Mouse (Mus musculus): ENCODE measurements around the gene Lrrtm3.

Lrrtm3 gene

GRCm38 (mm10) chr10:64089680-64090460 is at the start of gene Lrrtm3:
Gene Lrrtm3 (minus strand): TSS chr10:64090277.
- no peak for DNase-seq

- no peak for DNase-seq
Measured at GRCm38 (mm10) chr10:64135481-64135880, 45.4 kb upstream of the Lrrtm3 start.

- no peak for DNase-seq
Measured at GRCm38 (mm10) chr10:64133461-64133860, 43.4 kb upstream of the Lrrtm3 start.

GRCm38 (mm10) chr10:64130397-64131150 is 40.5 kb upstream of the Lrrtm3 start:
- DNase-seq = no peak

- no peak for DNase-seq
Measured at GRCm38 (mm10) chr10:64118833-64119232, 28.8 kb upstream of the Lrrtm3 start.

GRCm38 (mm10) chr10:64115246-64115645 is 25.2 kb upstream of the Lrrtm3 start:
- DNase-seq = no peak

- DNase-seq = no peak
Measured at GRCm38 (mm10) chr10:64096532-64096931, 6.5 kb upstream of the Lrrtm3 start.

- no peak for DNase-seq
Measured at GRCm38 (mm10) chr10:64088774-64089460, 1.2 kb downstream of the Lrrtm3 start.

GRCm38 (mm10) chr10:64087936-64088773 is 1.9 kb downstream of the Lrrtm3 start:
- DNase-seq = no peak

GRCm38 (mm10) chr10:64087521-64087920 is 2.6 kb downstream of the Lrrtm3 start:
- no peak for DNase-seq

GRCm38 (mm10) chr10:64086567-64087391 is 3.3 kb downstream of the Lrrtm3 start:
- no peak for DNase-seq

GRCm38 (mm10) chr10:64086183-64086566 is 3.9 kb downstream of the Lrrtm3 start:
- DNase-seq = no peak

- no peak for DNase-seq
Measured at GRCm38 (mm10) chr10:64084465-64084864, 5.6 kb downstream of the Lrrtm3 start.

GRCm38 (mm10) chr10:64083813-64084212 is 6.3 kb downstream of the Lrrtm3 start:
- DNase-seq = no peak

GRCm38 (mm10) chr10:64082345-64082744 is 7.7 kb downstream of the Lrrtm3 start:
- DNase-seq = no peak

- no peak for DNase-seq
Measured at GRCm38 (mm10) chr10:64076410-64077052, 13.5 kb downstream of the Lrrtm3 start.

- no peak for DNase-seq
Measured at GRCm38 (mm10) chr10:64075944-64076343, 14.1 kb downstream of the Lrrtm3 start.

GRCm38 (mm10) chr10:64063704-64064103 is 26.4 kb downstream of the Lrrtm3 start:
- DNase-seq = no peak

- DNase-seq = no peak
Measured at GRCm38 (mm10) chr10:64049946-64050345, 40.1 kb downstream of the Lrrtm3 start.

- no peak for DNase-seq
Measured at GRCm38 (mm10) chr10:64049151-64049550, 40.9 kb downstream of the Lrrtm3 start.

GRCm38 (mm10) chr10:64041892-64042291 is 48.2 kb downstream of the Lrrtm3 start:
- DNase-seq = no peak
